Comparison of ENCODE assay signal across 8 mouse cellular contexts in the genomic region with DNA sequence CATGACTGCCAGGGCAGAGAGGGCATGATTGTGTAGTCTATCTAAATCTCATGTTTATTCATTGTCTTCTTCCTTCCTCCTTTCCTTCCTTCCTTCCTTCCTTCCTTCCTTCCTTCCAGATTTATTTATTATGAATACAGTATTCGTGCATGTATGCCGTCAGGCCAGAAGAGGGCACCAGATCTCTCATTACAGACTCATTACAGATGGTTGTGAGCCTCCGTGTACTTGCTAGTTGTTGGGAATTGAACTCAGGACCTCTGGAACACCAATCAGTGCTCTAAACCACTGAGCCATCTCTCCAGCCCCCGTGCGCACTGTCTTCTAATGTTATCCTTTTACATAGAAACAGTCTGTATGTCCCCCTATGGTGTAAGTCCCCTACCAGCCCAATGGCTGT.
DNase-seq lines count a peak whose midpoint lies in the region; ATAC-seq and TF ChIP-seq lines count a peak whose summit lies in the region.

No protein-coding gene starts in this region.

- WGBS in heart, embryonic 11.5 days (ENCODE audit: insufficient replicate concordance): 26% methylated on average over 5 of the region's 5 CpGs
- WGBS in stomach, postnatal 0 days: 27% methylated on average over 5 of the region's 5 CpGs

- peak; percentile 78 for TF ChIP-seq CTCF in stomach, postnatal 0 days (IDR thresholded peaks at IDR 0.05; ENCODE audit: low read depth)

- no peaks in the 10 kb centered on the region for H3K36me3 ChIP-seq in heart, embryonic 11.5 days (ENCODE audit: control insufficient read depth, insufficient read depth, low read length)
- no peaks in the 10 kb centered on the region for H3K36me3 ChIP-seq in stomach, postnatal 0 days (ENCODE audit: control insufficient read depth, insufficient read depth, low read length)

- H3K27me3 ChIP-seq in heart, embryonic 11.5 days (ENCODE audit: control insufficient read depth, insufficient read depth, low read length): no peaks in the 10 kb centered on the region
- H3K27me3 ChIP-seq in stomach, postnatal 0 days (ENCODE audit: control insufficient read depth, insufficient read depth, low read length): no peaks in the 10 kb centered on the region

- no peak overlapping the region for H3K4me2 ChIP-seq in heart, embryonic 11.5 days
- H3K4me2 ChIP-seq in stomach, postnatal 0 days (replicated peaks; ENCODE audit: low read depth): no peak overlapping the region

- no peaks in the 10 kb centered on the region for H3K9me3 ChIP-seq in heart, embryonic 11.5 days (replicated peaks; ENCODE audit: control insufficient read depth, low read length)
- no peaks in the 10 kb centered on the region for H3K9me3 ChIP-seq in stomach, postnatal 0 days (ENCODE audit: control insufficient read depth, low read length)

- no peak overlapping the region for H3K9ac ChIP-seq in heart, embryonic 11.5 days (ENCODE audit: low read depth, low read length)
- no peak overlapping the region for H3K9ac ChIP-seq in stomach, postnatal 0 days (ENCODE audit: low read length)

- DNase-seq in heart, postnatal 14 days: peak; percentile 17 to 57
- DNase-seq in thymus, postnatal 0 days (ENCODE audit: low spot score): peak; percentile 15
- DNase-seq in thymus, postnatal 10 days (ENCODE audit: low spot score in 2 of 2): no peak
- peak; percentile 46 for DNase-seq in cerebellum, adult 9-11 months
- DNase-seq in kidney, postnatal 10 days: peak; percentile 36
- DNase-seq in stomach, postnatal 0 days (ENCODE audit: low spot score): peak; percentile 24
- no peak for DNase-seq in frontal cortex, postnatal 25 days (ENCODE audit: low spot score in 2 of 2)

- no peak for ATAC-seq in heart, embryonic 11.5 days (replicated peaks; ENCODE audit: insufficient number of reproducible peaks, low FRiP score, low TSS enrichment)
- ATAC-seq in stomach, postnatal 0 days (ENCODE audit: low FRiP score, low TSS enrichment): no peak

- H3K4me1 ChIP-seq in heart, embryonic 11.5 days (ENCODE audit: control insufficient read depth, insufficient read depth, low read length): no peaks in the 10 kb centered on the region
- no peaks in the 10 kb centered on the region for H3K4me1 ChIP-seq in stomach, postnatal 0 days (replicated peaks; ENCODE audit: control insufficient read depth, insufficient read depth)

- intact Hi-C loops in heart, postnatal 14 days (cut with DNase I): no loop called here

- H3K27ac ChIP-seq in heart, embryonic 11.5 days (ENCODE audit: low read depth, low read length): no peak overlapping the region
- no peak overlapping the region for H3K27ac ChIP-seq in stomach, postnatal 0 days (replicated peaks)

- no peak for TF ChIP-seq EP300 in stomach, postnatal 0 days (optimal IDR thresholded peaks at IDR 0.05)

- no peak overlapping the region for H3K4me3 ChIP-seq in heart, embryonic 11.5 days (ENCODE audit: low read depth, low read length)
- no peak overlapping the region for H3K4me3 ChIP-seq in stomach, postnatal 0 days (ENCODE audit: low read depth, low read length)

Comparison
In these comparisons a context has a peak if more than half of its experiments do, and no peak if none do; other contexts are left out.
1. DNase-seq: peak in heart, postnatal 14 days (2 of 2), thymus, postnatal 0 days (single experiment), cerebellum, adult 9-11 months (single experiment), kidney, postnatal 10 days (single experiment) and stomach, postnatal 0 days (single experiment); none in thymus, postnatal 10 days (0 of 2) and frontal cortex, postnatal 25 days (0 of 2).